Mouse (Mus musculus): ENCODE measurements at regions not wholly inside any gene's neighbourhood (a gene's known extent, or its start where the extent isn't known, plus 50 kb on each side); places are given as distances from the start of the nearest gene placed in this dataset.
A peak's percentile ranks its signal among the peaks of the same experiment; 100 is the strongest.

GRCm38 (mm10) chrX:12365582-12366323 lies 205.6 kb upstream of the Bcor start:
- peak; percentile 34 for DNase-seq (ENCODE audit: low read depth, low spot score)

GRCm38 (mm10) chrX:12366801-12367200 lies 206.6 kb upstream of the Bcor start:
- no peak for DNase-seq (ENCODE audit: low read depth, low spot score)

- DNase-seq (ENCODE audit: low read depth, low spot score): no peak
Measured at GRCm38 (mm10) chrX:12373670-12374069, 213.5 kb upstream of the Bcor start.

- no peak for DNase-seq (ENCODE audit: low read depth, low spot score)
Measured at GRCm38 (mm10) chrX:12375796-12376195, 211.8 kb upstream of the Atp6ap2 start.

GRCm38 (mm10) chrX:12376238-12376980 lies 211.2 kb upstream of the Atp6ap2 start:
- DNase-seq (ENCODE audit: low read depth, low spot score): no peak

GRCm38 (mm10) chrX:12377441-12377840 lies 210.2 kb upstream of the Atp6ap2 start:
- peak; percentile 4 for DNase-seq (ENCODE audit: low read depth, low spot score)

- no peak for DNase-seq (ENCODE audit: low read depth, low spot score)
Measured at GRCm38 (mm10) chrX:12392145-12392825, 195.3 kb upstream of the Atp6ap2 start.

- DNase-seq (ENCODE audit: low read depth, low spot score): no peak
Measured at GRCm38 (mm10) chrX:12409319-12409718, 178.3 kb upstream of the Atp6ap2 start.

- DNase-seq (ENCODE audit: low read depth, low spot score): no peak
Measured at GRCm38 (mm10) chrX:12425566-12425965, 162.0 kb upstream of the Atp6ap2 start.

GRCm38 (mm10) chrX:12426664-12427063 lies 160.9 kb upstream of the Atp6ap2 start:
- no peak for DNase-seq (ENCODE audit: low read depth, low spot score)

GRCm38 (mm10) chrX:12432289-12432688 lies 155.3 kb upstream of the Atp6ap2 start:
- DNase-seq (ENCODE audit: low read depth, low spot score): no peak

GRCm38 (mm10) chrX:12435656-12436055 lies 151.9 kb upstream of the Atp6ap2 start:
- DNase-seq (ENCODE audit: low read depth, low spot score): no peak

- DNase-seq (ENCODE audit: low read depth, low spot score): peak; percentile 1
Measured at GRCm38 (mm10) chrX:12436106-12436505, 151.5 kb upstream of the Atp6ap2 start.

GRCm38 (mm10) chrX:12439447-12439846 lies 148.2 kb upstream of the Atp6ap2 start:
- DNase-seq (ENCODE audit: low read depth, low spot score): peak; percentile 39

GRCm38 (mm10) chrX:12443794-12444193 lies 143.8 kb upstream of the Atp6ap2 start:
- DNase-seq (ENCODE audit: low read depth, low spot score): no peak

- DNase-seq (ENCODE audit: low read depth, low spot score): no peak
Measured at GRCm38 (mm10) chrX:12445093-12445492, 142.5 kb upstream of the Atp6ap2 start.

- DNase-seq (ENCODE audit: low read depth, low spot score): no peak
Measured at GRCm38 (mm10) chrX:12447962-12448361, 139.6 kb upstream of the Atp6ap2 start.

GRCm38 (mm10) chrX:12449688-12450087 lies 137.9 kb upstream of the Atp6ap2 start:
- DNase-seq (ENCODE audit: low read depth, low spot score): no peak

GRCm38 (mm10) chrX:12452979-12453769 lies 134.4 kb upstream of the Atp6ap2 start:
- no peak for DNase-seq (ENCODE audit: low read depth, low spot score)

GRCm38 (mm10) chrX:12461657-12462056 lies 125.9 kb upstream of the Atp6ap2 start:
- DNase-seq (ENCODE audit: low read depth, low spot score): no peak

- no peak for DNase-seq (ENCODE audit: low read depth, low spot score)
Measured at GRCm38 (mm10) chrX:12462936-12463647, 124.5 kb upstream of the Atp6ap2 start.
